Mouse (Mus musculus) splenic B cell, adult 2 months (primary cell): ENCODE results near the gene Gm20388.
A peak's percentile ranks its signal among the peaks of the same experiment; 100 is the strongest.
"Not testable (repeated sequence)": the region's sequence is repeated elsewhere in the genome, so short reads cannot be mapped to it uniquely, and the experiment has no call there.

ENCODE experiments used
- DNase-seq: peaks from one replicate; pipeline ENCODE4 v3.0.0-alpha.2; 2011; ENCODE audit warnings: low read depth, low spot score
- H3K27me3 ChIP-seq: 2 replicates; pipeline ENCODE4 v1.6.1; 2012; ENCODE audit warnings: mild to moderate bottlenecking, low read length, moderate library complexity, mixed read lengths; ENCODE audit not compliant: control insufficient read depth, poor library complexity, insufficient read depth, severe bottlenecking
- H3K36me3 ChIP-seq: 2 replicates; pipeline ENCODE4 v1.6.1; 2012; ENCODE audit warnings: mild to moderate bottlenecking, low read length, moderate library complexity, mixed read lengths; ENCODE audit not compliant: control insufficient read depth, poor library complexity, insufficient read depth, severe bottlenecking

Gm20388 gene

DNA sequence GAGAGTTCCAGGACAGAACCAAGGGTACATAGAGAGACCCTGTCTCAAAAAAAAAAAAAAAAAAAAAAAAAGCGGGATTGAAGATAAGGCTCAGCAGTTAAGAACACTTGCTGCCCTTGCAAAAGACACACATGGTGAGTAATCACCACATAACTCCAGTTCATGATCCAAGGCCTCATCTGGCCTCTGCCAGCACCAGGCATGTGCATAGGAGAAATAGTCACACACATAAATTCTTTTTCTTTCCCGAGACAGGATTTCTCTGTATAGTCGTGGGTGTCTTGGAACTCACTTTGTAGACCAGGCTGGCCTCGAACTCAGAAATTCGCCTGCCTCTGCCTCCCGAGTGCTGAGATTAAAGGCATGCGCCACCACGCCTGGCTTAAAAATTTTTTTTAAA lies 3347.0 kb downstream of the Gm20388 start:
- H3K36me3 ChIP-seq, H3K27me3 ChIP-seq, DNase-seq: not testable (repeated sequence)

DNA sequence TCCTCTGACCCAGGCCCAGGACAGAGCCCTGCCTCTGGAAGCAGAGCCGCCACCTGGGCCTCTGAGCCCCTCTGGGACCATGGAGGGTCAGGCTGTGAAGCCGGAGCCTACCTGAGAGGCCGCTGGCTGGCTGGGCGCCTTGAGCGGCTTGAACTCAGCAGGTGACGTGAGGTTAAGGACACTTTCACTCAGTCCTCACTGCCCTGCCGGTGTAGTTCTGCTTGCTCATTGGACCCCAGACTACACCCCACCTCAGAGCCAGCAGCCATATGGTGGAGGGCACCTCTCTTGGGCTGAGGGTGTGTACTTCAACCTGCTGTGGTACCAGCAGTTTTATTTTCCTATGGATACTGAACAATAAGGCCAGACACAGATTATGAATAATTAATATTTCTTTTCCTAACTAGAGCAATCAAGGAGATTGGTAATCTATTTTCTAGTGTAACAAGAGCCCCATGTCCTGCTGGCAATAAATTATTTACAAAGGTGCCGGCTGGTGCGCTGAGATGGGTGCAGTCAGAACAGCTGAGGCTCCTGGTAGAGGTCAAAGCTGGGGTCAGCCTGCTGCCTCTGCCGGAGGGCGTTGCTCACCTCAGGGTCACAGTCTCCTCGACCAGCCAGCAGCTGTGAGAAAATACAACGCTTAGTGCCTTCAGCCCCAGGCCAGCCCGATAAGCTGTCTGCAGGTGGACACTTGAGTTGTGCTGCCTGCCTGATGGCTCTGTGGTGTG lies 3357.4 kb downstream of the Gm20388 start:
- H3K27me3 ChIP-seq = no peaks in the 10 kb centered on the region
- DNase-seq = no peak
- H3K36me3 ChIP-seq = peaks cover 11% of the 10 kb centered on the region

DNA sequence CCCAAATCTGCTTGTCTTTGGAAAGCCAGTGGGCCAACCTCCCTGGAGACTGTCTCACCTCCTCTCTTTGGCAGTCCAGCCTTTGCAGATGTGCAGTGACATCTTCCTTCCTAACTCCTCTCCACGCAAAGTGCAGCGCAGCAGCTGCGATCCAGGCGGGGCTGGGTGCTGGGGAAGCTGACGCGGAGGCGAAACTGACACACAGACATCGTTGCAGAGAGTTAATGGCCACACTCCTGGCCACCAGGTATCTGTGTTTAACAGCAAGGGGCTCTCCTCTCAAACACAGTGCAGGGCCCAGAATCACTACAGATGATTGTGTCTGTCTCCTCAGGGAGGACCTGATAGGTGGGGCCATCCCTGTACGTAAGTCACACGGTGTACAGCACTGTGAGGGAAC lies 3360.5 kb downstream of the Gm20388 start:
- H3K36me3 ChIP-seq = peaks cover 9% of the 10 kb centered on the region
- DNase-seq = no peak
- H3K27me3 ChIP-seq = no peaks in the 10 kb centered on the region

DNA sequence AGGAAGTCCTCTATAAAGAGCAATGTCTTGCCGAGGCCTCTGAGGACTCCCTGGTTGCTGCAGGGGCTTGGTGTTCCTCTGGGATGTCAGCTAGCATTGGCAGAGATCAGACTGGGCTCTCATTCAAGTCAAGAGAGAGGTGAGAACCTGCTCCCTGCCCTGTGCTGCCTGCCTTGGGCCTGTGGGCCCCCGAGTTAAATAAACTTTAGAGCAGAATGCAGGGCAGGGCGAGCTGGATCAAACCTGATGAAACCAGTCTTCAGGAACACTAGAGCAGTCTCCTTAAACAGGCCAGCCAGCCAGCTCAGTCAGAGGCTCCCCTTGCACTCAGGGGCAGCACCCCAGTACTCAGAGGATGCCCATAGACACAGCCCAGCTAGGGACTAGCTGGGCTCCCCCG lies 3361.3 kb downstream of the Gm20388 start:
- Histone ChIP-seq H3K27me3 (no peaks in the 10 kb centered on the region), H3K36me3 (peaks cover 7% of the 10 kb centered on the region)
- DNase-seq = no peak

DNA sequence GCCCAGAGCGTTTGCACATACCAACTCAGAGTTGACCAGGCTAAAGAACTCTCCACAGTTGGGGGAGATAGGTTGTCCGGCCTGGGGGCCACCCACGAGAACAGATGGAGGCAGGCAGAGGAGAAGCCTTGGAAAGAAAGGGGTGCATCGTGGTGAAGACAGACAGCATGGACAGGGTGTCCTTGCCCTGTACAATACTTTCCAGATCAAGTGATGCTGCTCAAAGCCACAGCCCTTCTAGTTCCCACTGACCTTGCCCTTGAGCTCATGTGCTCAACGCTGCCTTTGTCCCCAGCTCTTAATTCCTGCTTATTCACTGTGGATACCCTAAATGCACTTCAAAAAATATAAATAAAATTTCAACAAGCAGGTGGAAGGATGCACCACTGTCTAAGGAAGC lies 3363.8 kb downstream of the Gm20388 start:
- DNase-seq = no peak
- H3K27me3 ChIP-seq = no peaks in the 10 kb centered on the region
- peaks cover 1% of the 10 kb centered on the region; the same call in 1 of the 2 replicates for H3K36me3 ChIP-seq

DNA sequence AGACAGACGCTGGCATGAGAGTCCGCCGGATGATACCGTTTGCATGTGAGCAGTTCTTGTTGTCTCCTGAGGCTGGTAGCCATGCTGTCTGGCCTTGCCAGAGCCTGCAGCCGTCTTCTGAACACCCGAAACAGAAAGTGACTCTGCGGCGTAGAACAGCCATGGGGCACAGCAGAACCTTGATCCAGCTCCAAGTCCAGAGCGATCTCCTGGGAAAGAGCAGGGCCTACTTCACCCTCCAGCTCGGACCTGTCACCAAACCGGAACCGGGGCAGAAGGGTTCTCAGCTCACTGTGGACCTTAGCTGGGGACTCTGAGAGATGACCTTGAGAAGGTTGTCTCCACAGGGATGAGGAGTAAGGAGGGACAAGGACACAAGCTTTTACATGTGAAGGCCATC lies 3364.5 kb downstream of the Gm20388 start:
- Histone ChIP-seq H3K36me3 (peaks cover 1% of the 10 kb centered on the region; the same call in 1 of the 2 replicates), H3K27me3 (no peaks in the 10 kb centered on the region)
- no peak for DNase-seq

DNA sequence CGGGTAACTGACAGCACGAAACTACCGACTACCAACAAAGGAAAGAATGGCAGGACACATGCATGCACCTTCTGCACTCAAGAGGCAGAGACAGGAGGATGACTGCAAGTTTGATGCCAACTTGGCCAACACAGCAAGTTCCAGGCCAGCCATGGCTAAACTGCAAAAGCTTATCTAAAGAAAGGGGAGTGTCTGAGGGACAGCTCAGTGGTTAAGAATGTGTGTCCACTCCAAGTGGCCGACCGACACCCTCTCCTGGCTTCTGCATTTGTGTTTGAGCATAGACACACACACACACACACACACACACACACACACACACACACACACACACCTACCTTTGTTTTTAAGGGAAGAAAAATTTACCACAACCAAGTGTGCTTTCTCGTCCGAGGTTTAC lies 3367.8 kb downstream of the Gm20388 start:
- no peak for DNase-seq
- Histone ChIP-seq H3K27me3 (no peaks in the 10 kb centered on the region), H3K36me3 (peaks cover 1% of the 10 kb centered on the region; the same call in 1 of the 2 replicates)

DNA sequence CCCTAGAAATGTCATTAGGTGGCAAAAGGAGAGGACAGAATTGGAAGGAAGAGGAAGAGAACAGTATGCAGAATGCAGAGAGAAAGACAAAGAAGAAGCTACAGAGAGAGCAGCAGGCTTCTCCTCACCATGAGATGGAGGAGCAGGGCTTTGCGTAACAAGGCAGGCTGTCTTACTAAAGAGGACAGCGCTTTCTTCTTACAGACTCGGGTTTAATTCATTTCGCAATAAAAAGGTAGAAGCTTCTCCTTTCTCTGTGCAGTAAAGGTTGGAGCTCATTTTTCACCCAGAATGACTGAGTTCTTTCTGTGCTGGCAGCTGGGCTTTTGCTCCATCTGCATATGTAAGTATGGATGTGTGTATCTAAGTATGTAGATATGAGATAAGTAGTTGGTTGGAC lies 3369.2 kb downstream of the Gm20388 start:
- no peaks in the 10 kb centered on the region for H3K36me3 ChIP-seq
- no peak for DNase-seq
- no peaks in the 10 kb centered on the region for H3K27me3 ChIP-seq

DNA sequence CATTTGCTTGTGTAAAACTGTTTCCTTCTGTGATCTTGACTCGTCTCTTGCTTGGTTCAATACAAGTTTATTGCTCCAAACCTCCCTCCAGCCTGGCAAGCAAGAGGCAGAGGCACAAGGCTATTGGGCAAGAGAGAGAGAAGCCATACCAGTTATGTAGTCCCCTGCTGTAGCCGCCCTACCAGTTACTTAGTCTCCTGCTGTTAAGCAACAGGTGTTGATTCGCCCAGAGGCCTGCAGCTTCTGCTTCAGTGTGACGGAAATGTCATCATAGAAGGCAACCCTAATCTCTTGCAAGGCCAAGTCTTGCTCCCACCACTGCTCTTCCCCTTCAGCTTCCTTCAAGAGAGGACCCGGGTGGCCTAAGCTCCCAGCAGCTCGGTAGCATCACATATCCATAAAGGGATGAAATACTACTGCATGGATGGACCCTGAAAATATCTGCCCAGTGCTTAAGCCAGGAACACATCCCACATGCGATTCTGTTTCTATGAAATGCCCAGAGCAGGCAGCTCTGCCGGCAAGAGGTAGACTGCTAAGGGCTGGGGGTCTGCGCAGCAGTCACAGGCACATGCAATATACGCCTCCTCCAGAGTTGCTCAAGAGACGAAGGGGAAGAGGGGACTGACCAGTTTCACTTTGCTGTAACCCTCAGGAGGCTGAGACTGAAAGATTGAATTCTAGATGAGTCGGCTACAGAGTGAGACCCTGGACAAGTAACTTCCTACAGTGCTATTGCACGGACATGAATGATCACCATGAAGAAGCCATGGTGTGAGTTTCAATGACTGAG lies 3369.9 kb downstream of the Gm20388 start:
- H3K27me3 ChIP-seq = no peaks in the 10 kb centered on the region
- DNase-seq = no peak
- no peaks in the 10 kb centered on the region for H3K36me3 ChIP-seq

DNA sequence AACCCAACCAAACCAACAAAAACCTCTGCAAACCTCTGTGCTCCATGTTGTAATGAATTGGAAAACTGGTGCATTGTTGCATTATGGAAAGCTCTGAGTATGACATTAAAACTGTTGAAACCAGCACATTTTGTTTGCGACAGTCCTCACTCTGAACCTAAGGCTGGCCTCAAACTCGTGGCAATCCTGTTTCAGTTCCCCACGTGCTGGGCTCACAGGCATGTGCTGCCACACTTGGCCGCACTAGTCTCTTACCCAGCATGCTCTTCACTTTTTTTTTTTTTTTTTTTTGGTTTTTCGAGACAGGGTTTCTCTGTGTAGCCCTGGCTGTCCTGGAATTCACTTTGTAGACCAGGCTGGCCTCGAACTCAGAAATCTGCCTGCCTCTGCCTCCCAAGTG lies 3372.4 kb downstream of the Gm20388 start:
- not testable (repeated sequence) for H3K27me3 ChIP-seq, H3K36me3 ChIP-seq
- DNase-seq = peak; percentile 76

DNA sequence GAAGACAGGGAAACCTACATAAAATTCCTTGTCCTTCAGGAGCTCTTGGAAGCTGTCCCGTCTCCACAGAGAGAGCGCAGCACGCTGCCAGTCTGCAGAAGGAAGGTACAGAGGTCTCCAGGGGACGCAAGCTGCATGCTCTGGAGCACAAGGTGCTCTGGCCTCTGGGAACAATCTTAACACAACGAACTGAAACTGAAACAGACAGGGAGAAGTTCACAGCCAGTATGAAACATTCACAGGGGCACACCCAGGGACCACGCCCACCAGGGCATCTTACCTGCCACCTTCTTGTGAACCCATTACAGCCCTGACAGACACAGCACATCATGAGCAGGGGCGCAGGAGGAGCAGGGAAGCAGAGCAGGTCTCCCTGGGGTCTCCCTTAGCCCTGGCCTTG lies 3373.3 kb downstream of the Gm20388 start:
- no peaks in the 10 kb centered on the region for H3K36me3 ChIP-seq
- peak; percentile 72 for DNase-seq
- no peaks in the 10 kb centered on the region for H3K27me3 ChIP-seq

DNA sequence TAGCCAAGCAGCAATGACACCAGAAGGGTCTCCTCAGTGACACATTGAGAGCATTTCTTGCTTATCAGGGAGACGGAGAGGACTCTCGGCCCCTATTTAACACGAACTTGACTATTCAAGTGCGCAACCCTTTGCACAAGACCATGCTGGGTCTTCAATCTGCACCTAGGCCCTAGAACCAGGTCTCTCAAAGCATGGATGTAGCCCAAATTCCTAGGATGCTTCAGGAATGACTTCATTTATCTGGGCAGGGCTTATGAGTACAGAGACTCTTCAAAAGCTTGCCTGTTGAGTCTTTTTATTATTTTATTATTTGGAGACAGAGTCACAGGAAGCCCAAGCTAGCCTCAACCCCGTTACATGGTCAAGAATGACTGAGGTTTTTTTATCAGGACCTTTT lies 3373.9 kb downstream of the Gm20388 start:
- no peak for DNase-seq
- Histone ChIP-seq H3K36me3 (no peaks in the 10 kb centered on the region), H3K27me3 (no peaks in the 10 kb centered on the region)

DNA sequence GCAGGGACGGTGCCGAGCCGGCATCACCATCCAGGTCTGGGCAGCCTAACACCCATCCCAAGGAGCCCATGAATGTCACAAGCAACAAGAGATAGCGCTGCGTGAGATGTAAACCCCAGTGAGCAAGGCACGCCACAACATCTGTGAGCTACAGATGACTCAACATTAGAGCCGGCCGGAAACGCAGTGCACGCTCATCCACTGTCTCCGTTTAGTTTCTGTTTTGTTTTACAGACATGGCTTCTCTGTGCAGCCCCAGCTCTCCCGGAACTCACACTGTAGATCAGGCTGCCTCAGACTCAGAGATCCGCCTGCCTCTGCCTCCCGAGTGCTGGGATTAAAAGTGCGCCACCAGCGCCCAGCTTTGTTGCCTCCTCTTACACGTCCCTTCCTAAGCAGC lies 3376.7 kb downstream of the Gm20388 start:
- no peaks in the 10 kb centered on the region for H3K27me3 ChIP-seq
- no peak for DNase-seq
- H3K36me3 ChIP-seq = no peaks in the 10 kb centered on the region

DNA sequence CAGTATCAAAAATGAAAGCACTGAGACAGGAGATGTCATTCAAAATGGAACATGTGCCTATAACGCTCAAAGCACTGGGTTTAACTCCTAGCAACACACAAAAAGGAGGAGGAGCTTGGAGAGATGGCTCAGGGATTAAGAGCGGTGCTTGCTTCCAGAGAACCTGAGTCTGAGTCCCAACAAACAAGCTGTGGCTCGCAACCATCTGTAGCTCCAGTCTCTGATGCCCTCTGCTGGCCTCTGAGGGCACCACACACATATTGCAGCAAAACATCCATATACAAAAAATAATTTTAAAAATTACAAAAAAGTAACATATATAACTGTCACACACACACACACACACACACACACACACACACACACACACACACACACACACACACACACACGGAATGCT lies 3379.5 kb downstream of the Gm20388 start:
- no peaks in the 10 kb centered on the region for H3K27me3 ChIP-seq

DNA sequence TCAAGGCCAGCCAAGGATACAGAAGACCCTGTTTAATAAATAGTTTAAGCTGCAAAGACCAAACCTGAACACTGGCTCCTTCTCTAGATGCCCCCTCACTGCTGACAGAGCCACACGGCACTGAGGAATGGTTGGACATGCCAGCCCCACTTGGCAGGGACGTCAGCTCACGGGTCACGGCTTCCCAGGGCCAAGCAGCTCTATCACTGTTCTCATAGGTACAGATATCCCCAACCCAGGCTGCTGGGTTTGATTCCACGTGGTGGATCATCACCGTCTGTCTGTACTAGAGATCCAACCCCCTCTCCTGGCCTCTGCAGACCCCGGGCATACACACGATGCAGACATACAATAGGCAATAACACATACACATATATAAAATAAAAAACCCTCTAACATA lies 3380.0 kb downstream of the Gm20388 start:
- H3K36me3 ChIP-seq = no peaks in the 10 kb centered on the region
- no peaks in the 10 kb centered on the region for H3K27me3 ChIP-seq
- no peak for DNase-seq

More for the DNA sequence above, 3379.5 kb downstream of the Gm20388 start:
- DNase-seq = peak; percentile 63
- H3K36me3 ChIP-seq = no peaks in the 10 kb centered on the region
